Mouse (Mus musculus) heart, adult 2 months (tissue): ENCODE data around the gene Rnf223. TPM values are rescaled to one million over a fixed set of nuclear protein-coding genes. Genes with fewer than 3 reads are reported as not detected.

ENCODE experiments used
- DNase-seq, 2 experiments: peaks; one replicate each; pipeline ENCODE4 v3.0.0; 2021
- H3K27ac ChIP-seq: fragments of 200-600 bp; 2 replicates; pipeline ENCODE4 v1.8.1; 2022
- H3K27me3 ChIP-seq: fragments of 200-500 bp; 2 replicates; pipeline ENCODE4 v1.6.1; 2012; ENCODE audit warnings: mild to moderate bottlenecking, low read length, inconsistent platforms, mixed read lengths; ENCODE audit not compliant: control insufficient read depth, insufficient read depth
- H3K36me3 ChIP-seq: fragments of 200-500 bp; 2 replicates; pipeline ENCODE4 v1.6.1; 2012; ENCODE audit warnings: low read length, inconsistent platforms; ENCODE audit not compliant: control insufficient read depth, insufficient read depth
- H3K4me1 ChIP-seq: fragments of 200-500 bp; 2 replicates; pipeline ENCODE4 v1.6.1; 2011; ENCODE audit warnings: low read length; ENCODE audit not compliant: control insufficient read depth, insufficient read depth
- H3K4me3 ChIP-seq: fragments of 200-600 bp; 2 replicates; pipeline ENCODE4 v1.8.1; 2022
- H3K79me2 ChIP-seq: fragments of 200-500 bp; replicated peaks from 2 replicates; pipeline ENCODE4 v1.6.1; 2012; ENCODE audit warnings: mild to moderate bottlenecking, inconsistent platforms, low read length, moderate library complexity, mixed read lengths; ENCODE audit not compliant: control insufficient read depth, insufficient read depth
- H3K9ac ChIP-seq: fragments of 200-500 bp; 2 replicates; pipeline ENCODE4 v1.6.1; 2012; ENCODE audit warnings: low read depth, mild to moderate bottlenecking, control low read depth, inconsistent platforms, low read length, mixed read lengths
- CTCF ChIP-seq: fragments of 200-600 bp; IDR thresholded peaks from 2 replicates; pipeline ENCODE4 v1.8.1; 2022; ENCODE audit warnings: antibody characterized with exemption, mild to moderate bottlenecking, moderate library complexity
- EP300 ChIP-seq: fragments of 200-500 bp; IDR thresholded peaks from 2 replicates; pipeline ENCODE4 v1.6.1; 2011; ENCODE audit warnings: low read depth, low read length, control low read depth; ENCODE audit not compliant: insufficient read depth
- POLR2A ChIP-seq: fragments of 200-500 bp; IDR thresholded peaks from 2 replicates; pipeline ENCODE4 v1.6.1; 2011; ENCODE audit warnings: mild to moderate bottlenecking, low read depth, low read length, control low read depth; ENCODE audit not compliant: insufficient read depth
- WGBS: fragments of 180-500 bp; shearing (Covaris S2); methylation state at CpG from one replicate; pipeline ENCODE4 v1.1.7; 2018; 5-methylcytosine and 5-hydroxymethylcytosine counted together
- intact Hi-C: fragments of 180-260 bp; cut with DNase I; formaldehyde crosslinking; loops from one replicate; pipeline ENCODE4 v1.15.1; 2025
- long read RNA-seq: library from polyadenylated mRNA; stranded (forward); transcript quantifications from one replicate; pipeline ENCODE4 v2.0.0, GENCODE M21; 2021
- polyA plus RNA-seq: library from polyadenylated mRNA; depleted of rRNA; stranded (reverse); fragments of >200 nt; gene quantifications from 2 replicates; pipeline ENCODE4 v1.2.3, GENCODE M21; 2012; rRNA removed
- total RNA-seq, 2 experiments: library from RNA; stranded (reverse); gene quantifications; 2 replicates each; pipeline ENCODE4 v1.2.3; 2021

Gene Rnf223
- total RNA-seq (under 1 TPM in 1 of 2 experiments, not detected in 1; 0.07 TPM), polyA plus RNA-seq (0.09 and 0.14 TPM in 2 replicates)
- long read RNA-seq = 0 reads

- intact Hi-C loops = no loop called here
- H3K79me2 ChIP-seq = no peaks in the 10 kb centered on the region
- H3K27me3 ChIP-seq = no peaks in the 10 kb centered on the region
- H3K36me3 ChIP-seq = no peaks in the 10 kb centered on the region
- no peak for TF ChIP-seq EP300
- TF ChIP-seq POLR2A = no peak
- no peak for TF ChIP-seq CTCF
- no peak for DNase-seq
- H3K4me1 ChIP-seq = no peaks in the 10 kb centered on the region
- H3K9ac ChIP-seq = no peak within 1 kb of the TSS
- WGBS = 82% methylated on average over 15 of the region's 15 CpGs
- H3K4me3 ChIP-seq = no peak within 1 kb of the TSS
- no peak within 1 kb of the TSS for H3K27ac ChIP-seq
Measured at GRCm38 (mm10) chr4:156130436-156130835, at the start of gene Rnf223. Rnf223 (plus strand) TSS chr4:156130513.

GRCm38 (mm10) chr4:156082621-156083234 is 47.6 kb upstream of the Rnf223 start:
- Histone ChIP-seq H3K27me3 (no peaks in the 10 kb centered on the region), H3K9ac (no peak overlapping the region), H3K36me3 (no peaks in the 10 kb centered on the region), H3K27ac (no peak overlapping the region), H3K4me1 (no peaks in the 10 kb centered on the region), H3K79me2 (no peaks in the 10 kb centered on the region), H3K4me3 (no peak overlapping the region)
- intact Hi-C loops = no loop called here
- 73% methylated on average over 4 of the region's 4 CpGs for WGBS
- no peak for DNase-seq
- TF ChIP-seq EP300 (no peak), CTCF (no peak), POLR2A (no peak)

- H3K79me2 ChIP-seq = no peaks in the 10 kb centered on the region
- H3K4me3 ChIP-seq = no peak overlapping the region
- WGBS = 75% methylated on average over 5 of the region's 5 CpGs
- intact Hi-C loops = no loop called here
- no peak overlapping the region for H3K27ac ChIP-seq
- H3K27me3 ChIP-seq = no peaks in the 10 kb centered on the region
- H3K36me3 ChIP-seq = no peaks in the 10 kb centered on the region
- DNase-seq = no peak
- no peak for TF ChIP-seq POLR2A
- no peak for TF ChIP-seq EP300
- no peak for TF ChIP-seq CTCF
- H3K9ac ChIP-seq = no peak overlapping the region
- no peaks in the 10 kb centered on the region for H3K4me1 ChIP-seq
Measured at GRCm38 (mm10) chr4:156083348-156083747, 47.0 kb upstream of the Rnf223 start.

GRCm38 (mm10) chr4:156084096-156084879 is 46.0 kb upstream of the Rnf223 start:
- TF ChIP-seq CTCF = no peak
- TF ChIP-seq EP300 = no peak
- TF ChIP-seq POLR2A = no peak
- no peak for DNase-seq
- 77% methylated on average over 9 of the region's 9 CpGs for whole genome bisulfite sequencing
- Histone ChIP-seq H3K9ac (no peak overlapping the region), H3K27ac (no peak overlapping the region), H3K27me3 (no peaks in the 10 kb centered on the region), H3K4me1 (no peaks in the 10 kb centered on the region), H3K79me2 (no peaks in the 10 kb centered on the region), H3K36me3 (no peaks in the 10 kb centered on the region), H3K4me3 (no peak overlapping the region)
- intact Hi-C loops = no loop called here

GRCm38 (mm10) chr4:156085256-156085655 is 45.1 kb upstream of the Rnf223 start:
- intact Hi-C loops = no loop called here
- TF ChIP-seq POLR2A (no peak), CTCF (no peak), EP300 (no peak)
- H3K27me3 ChIP-seq = no peaks in the 10 kb centered on the region
- no peak overlapping the region for H3K9ac ChIP-seq
- WGBS = 80% methylated on average over 8 of the region's 8 CpGs
- DNase-seq = no peak
- H3K79me2 ChIP-seq = no peaks in the 10 kb centered on the region
- H3K36me3 ChIP-seq = no peaks in the 10 kb centered on the region
- H3K27ac ChIP-seq = no peak overlapping the region
- no peaks in the 10 kb centered on the region for H3K4me1 ChIP-seq
- no peak overlapping the region for H3K4me3 ChIP-seq

- Histone ChIP-seq H3K36me3 (no peaks in the 10 kb centered on the region), H3K4me1 (no peaks in the 10 kb centered on the region), H3K9ac (no peak overlapping the region), H3K27me3 (no peaks in the 10 kb centered on the region), H3K27ac (no peak overlapping the region), H3K79me2 (no peaks in the 10 kb centered on the region), H3K4me3 (no peak overlapping the region)
- no peak for DNase-seq
- intact Hi-C loops = no loop called here
- no peak for TF ChIP-seq CTCF
- no peak for TF ChIP-seq POLR2A
- TF ChIP-seq EP300 = no peak
- 34% methylated on average over 5 of the region's 5 CpGs for WGBS
Measured at GRCm38 (mm10) chr4:156087398-156088087, 42.8 kb upstream of the Rnf223 start.
